Mouse (Mus musculus): ENCODE data around the gene Nav1. TPM values are rescaled to one million over a fixed set of nuclear protein-coding genes. Genes with fewer than 3 reads are reported as not detected.

Gene Nav1
- polyA plus RNA-seq, 2 experiments, result 14.4 to 26.8 TPM

- 42% methylated on average over 10 of the region's 10 CpGs for WGBS
- no peak for TF ChIP-seq POLR2A (IDR thresholded peaks at IDR 0.05; ENCODE audit: borderline replicate concordance, extremely low read depth, insufficient read depth, insufficient read length)
- Histone ChIP-seq H3K27ac (replicated peaks; ENCODE audit: low read depth, low read length) (peak overlapping the region; percentile 39), H3K4me3 (replicated peaks; ENCODE audit: low read length) (no peak overlapping the region), H3K4me1 (ENCODE audit: control insufficient read depth, insufficient read depth, low read length) (peaks cover 35% of the 10 kb centered on the region), H3K27me3 (ENCODE audit: control insufficient read depth, insufficient read depth, low read length) (no peaks in the 10 kb centered on the region), H3K9ac (ENCODE audit: low read depth, low read length, severe bottlenecking) (no peak overlapping the region), H3K4me2 (replicated peaks; ENCODE audit: low read depth, low read length, severe bottlenecking) (no peak overlapping the region), H3K9me3 (ENCODE audit: control insufficient read depth, low read length) (no peaks in the 10 kb centered on the region), H3K36me3 (ENCODE audit: control insufficient read depth, insufficient read depth, low read length) (no peaks in the 10 kb centered on the region)
- ATAC-seq (ENCODE audit: low FRiP score, low read depth), result peak; percentile 56
- DNase-seq (ENCODE audit: low spot score), result peak; percentile 55
These were observed 42.2 kb downstream of the Nav1 start for GRCm38 (mm10) chr1:135564660-135565519.

DNA sequence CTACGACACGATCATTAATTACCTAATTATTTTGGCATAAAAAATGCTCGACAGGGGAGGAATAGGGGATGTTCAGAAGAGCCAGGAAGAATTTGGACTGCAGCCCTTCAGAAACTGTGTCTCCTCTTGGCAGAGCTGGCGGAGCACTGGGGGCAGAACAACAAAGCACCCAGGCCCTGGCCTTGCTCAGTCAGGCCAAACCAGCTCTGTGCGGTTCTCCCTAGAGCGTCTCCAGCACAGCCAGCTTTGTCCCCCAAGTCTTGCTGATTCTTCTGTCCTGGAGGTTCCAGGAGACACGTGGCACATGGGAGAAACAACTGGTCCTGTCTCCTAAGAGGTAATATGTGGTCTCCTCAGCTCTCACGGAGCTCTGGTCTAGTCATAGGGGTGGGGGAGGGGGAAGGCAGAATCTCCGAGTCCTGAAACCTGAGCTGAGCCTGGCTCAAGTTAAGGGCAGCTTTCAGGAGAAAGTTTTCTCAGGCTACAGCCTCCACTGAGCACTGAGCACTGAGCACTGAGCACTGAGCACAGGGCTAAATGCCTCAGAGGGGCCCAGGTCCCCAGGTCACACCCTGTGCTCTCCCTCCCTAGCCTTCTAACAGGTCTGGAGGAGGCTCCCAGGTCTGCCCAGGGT lies 43.2 kb downstream of the Nav1 start:
- ATAC-seq (ENCODE audit: low FRiP score, low read depth), result peak; percentile 39; the same call in 1 of the 2 replicates
- no peak for TF ChIP-seq POLR2A (IDR thresholded peaks at IDR 0.05; ENCODE audit: borderline replicate concordance, extremely low read depth, insufficient read depth, insufficient read length)
- DNase-seq (ENCODE audit: low spot score), result no peak
- Histone ChIP-seq H3K4me1 (ENCODE audit: control insufficient read depth, insufficient read depth, low read length) (peaks cover 32% of the 10 kb centered on the region), H3K27ac (replicated peaks; ENCODE audit: low read depth, low read length) (peak overlapping the region; percentile 55), H3K4me3 (replicated peaks; ENCODE audit: low read length) (no peak overlapping the region), H3K27me3 (ENCODE audit: control insufficient read depth, insufficient read depth, low read length) (no peaks in the 10 kb centered on the region), H3K9me3 (ENCODE audit: control insufficient read depth, low read length) (no peaks in the 10 kb centered on the region), H3K36me3 (ENCODE audit: control insufficient read depth, insufficient read depth, low read length) (no peaks in the 10 kb centered on the region), H3K4me2 (replicated peaks; ENCODE audit: low read depth, low read length, severe bottlenecking) (no peak overlapping the region), H3K9ac (ENCODE audit: low read depth, low read length, severe bottlenecking) (peak overlapping the region; percentile 21; the same call in 1 of the 2 replicates)
- whole genome bisulfite sequencing, result 24% methylated on average over 9 of the region's 9 CpGs

GRCm38 (mm10) chr1:135562982-135563650 lies 44.0 kb downstream of the Nav1 start:
- H3K4me2 ChIP-seq (replicated peaks; ENCODE audit: low read depth, low read length, severe bottlenecking), result no peak overlapping the region
- H3K27ac ChIP-seq (replicated peaks; ENCODE audit: low read depth, low read length), result no peak overlapping the region
- DNase-seq (ENCODE audit: low spot score) (no peak), ATAC-seq (ENCODE audit: low FRiP score, low read depth) (no peak)
- 49% methylated on average over 8 of the region's 8 CpGs for WGBS
- TF ChIP-seq POLR2A (IDR thresholded peaks at IDR 0.05; ENCODE audit: borderline replicate concordance, extremely low read depth, insufficient read depth, insufficient read length), result no peak
- H3K36me3 ChIP-seq (ENCODE audit: control insufficient read depth, insufficient read depth, low read length), result no peaks in the 10 kb centered on the region
- no peaks in the 10 kb centered on the region for H3K27me3 ChIP-seq (ENCODE audit: control insufficient read depth, insufficient read depth, low read length)
- H3K4me1 ChIP-seq (ENCODE audit: control insufficient read depth, insufficient read depth, low read length), result peaks cover 34% of the 10 kb centered on the region
- no peak overlapping the region for H3K9ac ChIP-seq (ENCODE audit: low read depth, low read length, severe bottlenecking)
- no peak overlapping the region for H3K4me3 ChIP-seq (replicated peaks; ENCODE audit: low read length)
- H3K9me3 ChIP-seq (ENCODE audit: control insufficient read depth, low read length), result no peaks in the 10 kb centered on the region

- no peaks in the 10 kb centered on the region for H3K36me3 ChIP-seq (ENCODE audit: control insufficient read depth, insufficient read depth, low read length)
- ATAC-seq (ENCODE audit: low FRiP score, low read depth) (no peak), DNase-seq (ENCODE audit: low spot score) (no peak)
- H3K4me3 ChIP-seq (replicated peaks; ENCODE audit: low read length), result no peak overlapping the region
- H3K27ac ChIP-seq (replicated peaks; ENCODE audit: low read depth, low read length), result no peak overlapping the region
- H3K4me2 ChIP-seq (replicated peaks; ENCODE audit: low read depth, low read length, severe bottlenecking), result no peak overlapping the region
- no peak overlapping the region for H3K9ac ChIP-seq (ENCODE audit: low read depth, low read length, severe bottlenecking)
- no peaks in the 10 kb centered on the region for H3K9me3 ChIP-seq (ENCODE audit: control insufficient read depth, low read length)
- no peaks in the 10 kb centered on the region for H3K27me3 ChIP-seq (ENCODE audit: control insufficient read depth, insufficient read depth, low read length)
- H3K4me1 ChIP-seq (ENCODE audit: control insufficient read depth, insufficient read depth, low read length), result peaks cover 31% of the 10 kb centered on the region
- WGBS, result 14% methylated on average over 4 of the region's 4 CpGs
- TF ChIP-seq POLR2A (IDR thresholded peaks at IDR 0.05; ENCODE audit: borderline replicate concordance, extremely low read depth, insufficient read depth, insufficient read length), result no peak
These were observed 45.0 kb downstream of the Nav1 start for GRCm38 (mm10) chr1:135562115-135562514.

GRCm38 (mm10) chr1:135561282-135561681 lies 45.8 kb downstream of the Nav1 start:
- 35% methylated on average over 6 of the region's 6 CpGs for WGBS
- Histone ChIP-seq H3K36me3 (ENCODE audit: control insufficient read depth, insufficient read depth, low read length) (no peaks in the 10 kb centered on the region), H3K27ac (replicated peaks; ENCODE audit: low read depth, low read length) (no peak overlapping the region), H3K9me3 (ENCODE audit: control insufficient read depth, low read length) (no peaks in the 10 kb centered on the region), H3K9ac (ENCODE audit: low read depth, low read length, severe bottlenecking) (no peak overlapping the region), H3K4me3 (replicated peaks; ENCODE audit: low read length) (no peak overlapping the region), H3K4me2 (replicated peaks; ENCODE audit: low read depth, low read length, severe bottlenecking) (no peak overlapping the region), H3K27me3 (ENCODE audit: control insufficient read depth, insufficient read depth, low read length) (no peaks in the 10 kb centered on the region), H3K4me1 (ENCODE audit: control insufficient read depth, insufficient read depth, low read length) (peaks cover 31% of the 10 kb centered on the region)
- DNase-seq (ENCODE audit: low spot score), result no peak
- no peak for TF ChIP-seq POLR2A (IDR thresholded peaks at IDR 0.05; ENCODE audit: borderline replicate concordance, extremely low read depth, insufficient read depth, insufficient read length)
- ATAC-seq (ENCODE audit: low FRiP score, low read depth), result no peak

Data from limb, embryonic 14.5 days (tissue).